Mouse (Mus musculus) lung, embryonic 16.5 days (tissue): ENCODE results near the gene Pdlim5. TPM values are rescaled to one million over a fixed set of nuclear protein-coding genes. Genes with fewer than 3 reads are reported as not detected.

Source experiments
- ATAC-seq: fragments of 200-750 bp; cut with Nextera tagmentation; 2 replicates; pipeline ENCODE4 v1.8.0; 2017; ENCODE audit warnings: low read depth, mild to moderate bottlenecking, moderate library complexity
- H3K27ac ChIP-seq: fragments of 300-500 bp; sonication (generic); 2 replicates; pipeline ENCODE4 v1.5.1; 2014; ENCODE audit warnings: mild to moderate bottlenecking, control low read depth, low read length
- H3K27me3 ChIP-seq: fragments of 300-500 bp; sonication (generic); 2 replicates; pipeline ENCODE4 v1.6.1; 2014; ENCODE audit warnings: low read depth, low read length, mixed read lengths; ENCODE audit not compliant: control insufficient read depth, insufficient read depth
- H3K36me3 ChIP-seq: fragments of 300-500 bp; sonication (generic); 2 replicates; pipeline ENCODE4 v1.6.1; 2014; ENCODE audit warnings: low read length; ENCODE audit not compliant: control insufficient read depth, insufficient read depth
- H3K4me1 ChIP-seq: fragments of 300-500 bp; sonication (generic); replicated peaks from 2 replicates; pipeline ENCODE4 v1.6.1; 2014; ENCODE audit warnings: low read length, mixed read lengths; ENCODE audit not compliant: control insufficient read depth, insufficient read depth
- H3K4me2 ChIP-seq: fragments of 300-500 bp; sonication (generic); 2 replicates; pipeline ENCODE4 v1.6.1; 2014; ENCODE audit warnings: low read depth, low read length, control low read depth
- H3K4me3 ChIP-seq: fragments of 300-500 bp; sonication (generic); 2 replicates; pipeline ENCODE4 v1.5.1; 2014; ENCODE audit warnings: mild to moderate bottlenecking, low read length, control low read depth
- H3K9ac ChIP-seq: fragments of 300-500 bp; sonication (generic); 2 replicates; pipeline ENCODE4 v1.6.1; 2014; ENCODE audit warnings: low read length, control low read depth
- H3K9me3 ChIP-seq: fragments of 300-500 bp; sonication (generic); 2 replicates; pipeline ENCODE4 v1.6.1; 2016; ENCODE audit warnings: low read length; ENCODE audit not compliant: control insufficient read depth
- WGBS: fragments of 180-500 bp; shearing (Covaris S2); extraction: QIAGEN DNeasy Blood & Tissue Kit; methylation state at CpG from one replicate; pipeline ENCODE4 v1.1.7; 2014; 5-methylcytosine and 5-hydroxymethylcytosine counted together
- polyA plus RNA-seq: library from polyadenylated mRNA; unstranded; fragments of >200 nt; fragmentation: Nextera tagmentation; extraction: Ambion mirVana; gene quantifications from 2 replicates; pipeline ENCODE4 v1.2.1, GENCODE M21; 2015

Gene Pdlim5
- polyA plus RNA-seq, 1 experiment from 2014 or later, result 28.3 TPM

DNA sequence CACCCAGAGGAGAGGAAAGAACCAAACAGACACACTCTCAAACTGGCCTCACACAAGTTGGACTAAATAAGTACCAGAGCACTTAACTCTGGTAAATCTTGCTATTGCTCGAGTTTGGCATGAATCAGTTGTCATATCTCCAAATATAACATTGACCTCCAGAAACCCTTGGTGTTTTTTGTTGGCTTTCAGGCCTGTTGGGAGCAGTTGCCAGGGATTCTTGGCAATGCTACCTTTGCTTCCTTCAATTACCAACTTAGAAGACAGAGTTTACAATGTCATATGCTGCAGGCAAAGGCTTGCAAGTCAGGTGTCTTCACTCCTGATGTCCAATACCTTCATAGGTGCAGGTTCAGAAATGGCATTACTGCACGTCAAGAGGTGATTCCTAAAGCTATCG is 26.0 kb upstream of the Pdlim5 start:
- H3K27ac ChIP-seq, result no peak overlapping the region
- peaks cover 3% of the 10 kb centered on the region; the same call in 1 of the 2 replicates for H3K4me1 ChIP-seq
- no peak overlapping the region for H3K4me2 ChIP-seq
- no peaks in the 10 kb centered on the region for H3K9me3 ChIP-seq
- no peaks in the 10 kb centered on the region for H3K27me3 ChIP-seq
- 75% methylated on average over 3 of the region's 3 CpGs for WGBS
- H3K9ac ChIP-seq, result no peak overlapping the region
- H3K36me3 ChIP-seq, result no peaks in the 10 kb centered on the region
- no peak overlapping the region for H3K4me3 ChIP-seq
- no peak for ATAC-seq

DNA sequence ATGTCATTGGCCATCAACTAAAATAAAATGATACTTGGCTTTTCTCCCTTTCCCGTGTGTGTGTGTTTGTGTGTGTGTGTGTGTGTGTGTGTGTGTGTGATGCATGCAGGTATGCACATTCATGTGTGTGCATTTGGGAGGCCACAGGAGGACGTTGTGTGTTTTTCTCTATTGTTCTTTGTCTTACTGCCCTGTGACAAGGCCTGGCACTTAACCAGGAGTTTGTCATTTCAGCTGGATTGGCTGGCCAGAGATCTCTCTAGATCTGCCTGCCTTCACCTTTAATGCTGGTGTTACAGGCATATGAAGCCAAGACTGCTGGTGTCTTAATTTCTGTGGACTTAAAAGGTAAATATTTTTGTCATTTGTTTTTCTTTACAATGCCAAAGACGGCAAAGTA is 22.5 kb upstream of the Pdlim5 start:
- H3K27me3 ChIP-seq, result no peaks in the 10 kb centered on the region
- no peak overlapping the region for H3K4me3 ChIP-seq
- no peak overlapping the region for H3K4me2 ChIP-seq
- H3K9me3 ChIP-seq, result no peaks in the 10 kb centered on the region
- H3K36me3 ChIP-seq, result no peaks in the 10 kb centered on the region
- H3K9ac ChIP-seq, result no peak overlapping the region
- peaks cover 3% of the 10 kb centered on the region; the same call in 1 of the 2 replicates for H3K4me1 ChIP-seq
- WGBS, result 60% methylated on average over 3 of the region's 3 CpGs
- no peak for ATAC-seq
- no peak overlapping the region for H3K27ac ChIP-seq

DNA sequence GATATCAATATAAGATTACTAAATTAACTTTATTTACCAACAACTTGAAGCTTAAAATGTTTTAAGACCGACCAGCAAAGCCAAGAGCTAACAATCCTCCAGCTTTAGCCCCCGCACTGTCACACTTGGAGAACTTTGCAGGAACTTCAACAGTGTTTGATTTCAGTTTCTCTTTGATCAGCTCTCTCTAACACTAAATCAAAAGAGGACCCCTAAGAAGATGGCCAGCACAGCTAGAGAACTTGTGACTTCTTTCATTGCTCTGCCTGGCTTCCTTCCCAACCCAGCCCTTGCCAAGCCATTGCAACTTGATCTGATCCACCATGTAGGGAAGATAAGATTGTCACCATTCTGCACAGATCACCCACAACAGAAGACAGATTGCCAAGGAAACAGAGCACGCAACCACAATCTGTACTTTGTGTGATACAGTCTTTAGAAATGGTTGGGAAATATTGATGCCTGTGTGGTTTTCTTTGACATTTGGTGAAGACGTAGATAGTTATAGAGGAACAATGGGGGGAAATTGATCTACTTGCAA is 17.9 kb upstream of the Pdlim5 start:
- no peak overlapping the region for H3K4me2 ChIP-seq
- H3K36me3 ChIP-seq, result no peaks in the 10 kb centered on the region
- no peak overlapping the region for H3K9ac ChIP-seq
- ATAC-seq, result no peak
- no peak overlapping the region for H3K27ac ChIP-seq
- no peaks in the 10 kb centered on the region for H3K27me3 ChIP-seq
- no peaks in the 10 kb centered on the region for H3K4me1 ChIP-seq
- no peak overlapping the region for H3K4me3 ChIP-seq
- no peaks in the 10 kb centered on the region for H3K9me3 ChIP-seq
- WGBS, result 63% methylated on average over 4 of the region's 4 CpGs

DNA sequence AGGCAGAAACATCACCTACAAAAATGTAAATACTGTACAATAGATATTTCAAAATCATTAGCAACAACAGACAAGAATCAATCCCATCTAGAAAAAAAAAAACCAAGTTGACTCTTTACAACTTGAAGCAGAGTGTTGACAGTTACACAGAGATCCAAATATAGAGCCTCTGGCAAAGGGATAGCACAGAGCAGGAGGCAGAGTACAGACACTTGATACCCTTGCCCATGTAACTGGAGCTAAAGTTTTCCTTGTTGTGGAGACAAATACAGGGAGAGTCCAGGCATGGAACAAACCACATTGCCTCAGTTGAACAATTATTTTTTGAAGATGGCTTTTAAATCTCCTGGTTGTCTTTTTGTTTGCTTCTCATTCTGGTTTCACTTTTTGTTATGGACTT is 15.4 kb upstream of the Pdlim5 start:
- no peak overlapping the region for H3K4me2 ChIP-seq
- ATAC-seq, result no peak
- no peaks in the 10 kb centered on the region for H3K9me3 ChIP-seq
- no peak overlapping the region for H3K27ac ChIP-seq
- no peaks in the 10 kb centered on the region for H3K4me1 ChIP-seq
- H3K4me3 ChIP-seq, result no peak overlapping the region
- no peak overlapping the region for H3K9ac ChIP-seq
- no peaks in the 10 kb centered on the region for H3K27me3 ChIP-seq
- H3K36me3 ChIP-seq, result no peaks in the 10 kb centered on the region

DNA sequence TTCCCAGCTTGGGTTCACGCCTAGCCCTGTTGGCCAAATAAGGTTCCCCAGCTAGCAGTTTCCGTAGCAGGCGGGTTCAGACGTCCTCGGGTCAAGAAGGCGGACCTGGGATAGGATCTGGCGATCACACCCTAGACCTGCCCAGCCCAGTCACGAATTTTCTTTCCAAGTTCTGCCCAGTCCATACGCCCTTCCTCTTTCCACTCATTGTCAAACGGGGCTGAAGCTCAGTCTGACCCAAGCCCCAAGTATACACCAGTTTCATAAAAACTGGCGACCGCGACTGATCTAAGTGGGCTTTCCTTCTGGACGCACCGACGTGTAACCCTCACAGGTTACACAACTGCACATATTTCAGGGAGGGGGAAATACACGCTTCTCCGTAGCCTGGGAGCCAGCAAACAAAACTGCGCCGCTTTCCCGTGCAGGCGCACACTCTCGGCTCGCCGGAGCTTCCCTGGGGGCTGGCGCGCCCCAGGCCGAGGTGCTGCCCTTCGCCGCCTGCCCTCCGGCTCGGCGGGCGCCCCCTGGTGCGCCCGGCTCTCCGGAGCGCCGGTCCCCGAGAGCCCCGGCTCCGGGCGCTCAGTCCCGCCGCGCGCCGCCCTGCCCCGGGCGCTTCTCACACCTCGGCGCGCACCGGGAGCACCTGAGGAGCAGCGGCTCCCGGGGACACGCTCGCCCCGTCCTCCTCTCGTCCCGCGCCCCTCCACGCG is 544 bp downstream of the Pdlim5 start:
- no peaks in the 10 kb centered on the region for H3K36me3 ChIP-seq
- peaks cover 8% of the 10 kb centered on the region; the same call in 1 of the 2 replicates for H3K4me1 ChIP-seq
- peak overlapping the region; percentile 78 for H3K4me2 ChIP-seq
- H3K9me3 ChIP-seq, result no peaks in the 10 kb centered on the region
- peak; percentile 75 for ATAC-seq
- no peaks in the 10 kb centered on the region for H3K27me3 ChIP-seq
- WGBS, result under 1% methylated on average over 48 of the region's 64 CpGs
- peak overlapping the region; percentile 79 for H3K4me3 ChIP-seq
- peak overlapping the region; percentile 77 for H3K9ac ChIP-seq
- H3K27ac ChIP-seq, result peak overlapping the region; percentile 90

DNA sequence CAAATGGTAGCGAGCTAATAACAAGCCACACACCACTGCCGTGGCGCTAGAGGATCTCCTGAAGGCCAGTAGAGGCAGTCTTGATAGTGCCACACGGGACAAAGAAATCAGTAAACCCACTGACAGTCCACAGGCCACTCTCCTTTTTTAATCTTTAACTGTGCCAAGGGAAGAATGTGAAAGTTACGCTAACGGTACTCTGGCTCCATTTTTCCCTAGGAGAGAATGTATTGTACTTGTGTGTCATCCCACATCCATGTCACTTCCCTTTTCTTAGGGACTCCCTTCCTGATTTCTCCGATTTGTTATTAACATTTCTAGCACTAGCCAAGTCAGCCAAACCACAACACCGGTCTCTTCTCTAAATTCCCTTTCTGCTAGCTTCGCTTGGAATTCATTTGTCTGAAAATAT is 1.5 kb downstream of the Pdlim5 start:
- Histone ChIP-seq H3K36me3 (no peaks in the 10 kb centered on the region), H3K9ac (peak overlapping the region; percentile 77), H3K4me2 (peak overlapping the region; percentile 78), H3K4me3 (peak overlapping the region; percentile 79), H3K27me3 (no peaks in the 10 kb centered on the region), H3K9me3 (no peaks in the 10 kb centered on the region), H3K27ac (peak overlapping the region; percentile 90), H3K4me1 (peaks cover 8% of the 10 kb centered on the region; the same call in 1 of the 2 replicates)
- no peak for ATAC-seq
- 24% methylated on average over 9 of the region's 9 CpGs for WGBS

DNA sequence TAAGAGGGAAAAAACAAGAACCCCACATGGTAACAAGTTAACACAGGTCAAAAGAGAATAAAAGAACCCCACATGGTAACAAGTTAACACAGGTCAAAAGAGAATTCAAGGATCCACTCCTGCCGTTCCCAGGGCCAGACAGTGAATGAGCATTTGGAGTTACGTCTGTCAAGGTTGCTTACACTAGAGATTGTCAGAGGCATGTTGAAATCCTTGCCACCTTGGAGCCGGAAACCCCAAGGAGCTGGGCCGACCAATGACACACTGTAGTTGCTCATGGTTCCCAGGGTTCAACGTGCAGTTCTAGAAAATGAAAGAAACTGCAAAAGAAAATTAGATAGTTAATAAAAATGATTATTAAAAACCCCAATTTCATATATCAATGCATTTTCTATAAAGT is 4.0 kb downstream of the Pdlim5 start:
- 67% methylated on average over 5 of the region's 5 CpGs for WGBS

DNA sequence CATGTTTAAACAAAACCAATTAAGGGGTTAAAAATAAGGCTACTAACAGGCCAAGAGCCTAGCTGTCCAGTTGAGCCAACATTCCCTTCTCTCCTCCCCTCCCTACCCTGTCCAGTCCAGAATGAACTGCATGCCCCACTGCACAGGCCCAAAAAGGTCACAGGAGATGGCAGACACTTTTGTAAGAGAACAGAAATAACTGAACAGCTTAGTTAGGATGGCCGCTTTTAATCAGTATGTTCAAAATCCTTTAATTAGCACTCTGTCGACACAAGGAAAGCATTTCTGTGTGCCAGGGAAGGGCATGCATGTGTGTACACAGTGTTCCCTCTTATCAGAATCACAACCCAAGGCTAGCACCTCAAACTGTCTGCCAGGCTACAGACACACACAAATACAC is 5.2 kb downstream of the Pdlim5 start:
- Histone ChIP-seq H3K4me1 (peaks cover 8% of the 10 kb centered on the region; the same call in 1 of the 2 replicates), H3K4me3 (no peak overlapping the region), H3K4me2 (no peak overlapping the region), H3K9ac (no peak overlapping the region), H3K9me3 (no peaks in the 10 kb centered on the region), H3K27ac (no peak overlapping the region), H3K36me3 (no peaks in the 10 kb centered on the region), H3K27me3 (no peaks in the 10 kb centered on the region)
- WGBS, result 73% methylated on average over 2 of the region's 2 CpGs
- ATAC-seq, result no peak

More for the DNA sequence above, 4.0 kb downstream of the Pdlim5 start:
- H3K4me2 ChIP-seq, result no peak overlapping the region
- no peak overlapping the region for H3K4me3 ChIP-seq
- no peaks in the 10 kb centered on the region for H3K9me3 ChIP-seq
- no peak overlapping the region for H3K9ac ChIP-seq
- ATAC-seq, result no peak
- H3K4me1 ChIP-seq, result peaks cover 8% of the 10 kb centered on the region; the same call in 1 of the 2 replicates
- no peaks in the 10 kb centered on the region for H3K36me3 ChIP-seq
- no peak overlapping the region for H3K27ac ChIP-seq
- no peaks in the 10 kb centered on the region for H3K27me3 ChIP-seq

DNA sequence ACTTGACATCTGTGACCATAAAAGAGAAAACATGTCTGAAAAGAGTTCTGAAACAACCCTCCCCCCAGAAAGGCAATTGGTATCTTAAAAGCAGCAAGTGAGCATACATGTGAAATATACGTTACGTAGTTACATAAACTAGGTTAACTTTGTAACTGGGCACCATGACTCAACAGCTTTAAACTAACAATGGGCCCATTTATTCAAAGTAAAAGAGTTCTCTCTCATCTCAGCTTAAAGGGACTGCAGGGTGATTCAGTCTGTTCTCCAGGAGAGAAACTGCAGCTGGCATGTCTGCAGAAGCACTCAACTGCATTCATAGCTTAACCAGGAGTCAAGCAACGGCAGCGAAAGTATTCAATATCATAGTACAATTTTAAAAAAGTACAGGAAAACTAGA is 7.3 kb downstream of the Pdlim5 start:
- Histone ChIP-seq H3K27ac (no peak overlapping the region), H3K27me3 (no peaks in the 10 kb centered on the region), H3K36me3 (no peaks in the 10 kb centered on the region), H3K9ac (no peak overlapping the region), H3K4me2 (no peak overlapping the region), H3K4me1 (no peaks in the 10 kb centered on the region), H3K4me3 (no peak overlapping the region), H3K9me3 (no peaks in the 10 kb centered on the region)
- 68% methylated on average over 4 of the region's 4 CpGs for WGBS
- ATAC-seq, result no peak
